Mouse (Mus musculus): ENCODE measurements at regions not wholly inside any gene's neighbourhood (a gene's known extent, or its start where the extent isn't known, plus 50 kb on each side); places are given as distances from the start of the nearest gene placed in this dataset.

DNA sequence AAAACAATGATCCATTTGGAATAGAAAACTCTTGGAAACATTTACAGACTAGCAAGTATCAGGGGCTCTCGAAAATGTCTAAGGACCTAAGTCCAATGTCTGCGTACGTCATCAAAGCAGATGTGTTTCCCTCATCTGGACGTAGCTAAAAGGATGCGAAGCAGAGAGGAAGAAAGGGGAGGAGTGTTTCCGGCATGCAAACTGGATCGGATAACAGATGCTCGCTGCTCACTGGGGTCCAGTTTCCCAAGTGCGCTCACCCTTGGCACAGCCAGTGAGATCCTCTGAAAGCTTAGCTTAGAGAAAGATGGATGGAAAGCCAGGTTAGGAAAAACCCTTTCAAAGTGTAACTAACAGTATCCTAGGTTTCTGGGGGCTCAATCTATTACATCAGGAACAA, 198.7 kb downstream of the Epha4 start:
- Histone ChIP-seq H3K36me3 (ENCODE audit: control insufficient read depth, insufficient read depth, low read length) (no peaks in the 10 kb centered on the region), H3K4me3 (ENCODE audit: extremely low read depth, insufficient read depth, insufficient read length) (no peak overlapping the region), H3K4me1 (ENCODE audit: control insufficient read depth, insufficient read depth, insufficient read length) (no peaks in the 10 kb centered on the region), H3K27me3 (ENCODE audit: control insufficient read depth, insufficient read depth, low read length) (no peaks in the 10 kb centered on the region), H3K27ac (ENCODE audit: insufficient read depth, low read length) (no peak overlapping the region)
- no peak for TF ChIP-seq POLR2A (IDR thresholded peaks at IDR 0.05; ENCODE audit: low read depth, low read length)
- no peak for TF ChIP-seq CTCF (IDR thresholded peaks at IDR 0.05; ENCODE audit: extremely low read depth, insufficient read depth, insufficient read length, insufficient replicate concordance)
- DNase-seq (ENCODE audit: low read depth in 1 of 2, low spot score in 2 of 2), result no peak
- 89% methylated on average over 9 of the region's 9 CpGs for WGBS

Data from spleen, adult 2 months (tissue).